Mouse (Mus musculus): ENCODE data around the gene Golga4. TPM values are rescaled to one million over a fixed set of nuclear protein-coding genes. Genes with fewer than 3 reads are reported as not detected.

Gene Golga4
- polyA plus RNA-seq, 1 experiment: 302 TPM

DNA sequence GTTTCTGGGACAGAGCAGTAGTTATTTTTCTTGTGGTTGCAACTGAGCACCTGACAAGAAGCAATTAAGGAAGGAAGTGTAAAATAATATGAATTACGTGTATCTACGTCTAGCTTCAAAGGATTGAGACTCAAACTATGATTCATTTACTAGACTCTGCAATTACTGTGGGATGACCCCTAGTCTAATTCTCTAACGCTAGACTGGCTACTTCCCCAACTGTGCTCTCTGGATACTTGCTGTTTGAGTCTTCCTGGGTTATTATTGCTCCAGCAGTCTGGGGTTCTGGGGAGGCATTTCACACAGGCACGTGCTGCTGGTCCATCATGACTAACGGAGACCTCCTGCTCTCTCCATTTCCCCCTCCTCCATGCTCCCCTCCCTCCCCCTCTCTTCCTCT lies 111.2 kb downstream of the Golga4 start:
- Histone ChIP-seq H3K4me1 (ENCODE audit: control insufficient read depth, insufficient read depth, low read length) (no peaks in the 10 kb centered on the region), H3K4me3 (ENCODE audit: insufficient read depth, low read depth, low read length) (no peak overlapping the region), H3K27ac (ENCODE audit: insufficient read depth, low read depth, low read length) (no peak overlapping the region)
- TF ChIP-seq POLR2A (IDR thresholded peaks at IDR 0.05; ENCODE audit: insufficient read depth, low read depth, low read length) (no peak), CTCF (IDR thresholded peaks at IDR 0.05; ENCODE audit: insufficient read depth, low read depth, low read length) (no peak)
- 63% methylated on average over 5 of the region's 5 CpGs for WGBS

DNA sequence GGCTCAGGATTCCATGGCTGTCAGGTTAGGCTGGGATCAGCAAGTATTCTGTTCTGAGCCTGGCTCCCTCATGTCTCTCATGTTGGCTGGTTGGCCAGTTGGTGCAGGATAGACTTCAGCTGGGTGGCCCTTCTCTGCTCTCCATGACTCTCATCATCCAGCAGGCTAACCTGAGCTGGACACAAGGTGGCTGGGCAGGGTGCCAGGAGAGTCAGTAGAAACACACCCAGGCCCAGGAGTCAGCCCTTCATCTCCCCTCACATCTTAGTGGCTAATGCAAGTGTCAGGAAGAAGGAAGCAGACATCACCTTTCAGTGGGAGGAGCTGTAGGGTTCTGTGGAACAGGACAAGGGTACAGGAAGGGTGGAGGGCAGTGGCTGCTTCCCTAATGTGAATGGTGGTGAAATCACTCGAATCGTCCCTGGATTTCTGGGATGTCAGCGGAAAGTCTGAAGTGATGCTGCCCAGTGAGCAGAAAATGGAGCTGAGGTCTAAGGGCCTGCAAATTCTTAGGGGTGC lies 112.7 kb downstream of the Golga4 start:
- 85% methylated on average over 3 of the region's 3 CpGs for WGBS

DNA sequence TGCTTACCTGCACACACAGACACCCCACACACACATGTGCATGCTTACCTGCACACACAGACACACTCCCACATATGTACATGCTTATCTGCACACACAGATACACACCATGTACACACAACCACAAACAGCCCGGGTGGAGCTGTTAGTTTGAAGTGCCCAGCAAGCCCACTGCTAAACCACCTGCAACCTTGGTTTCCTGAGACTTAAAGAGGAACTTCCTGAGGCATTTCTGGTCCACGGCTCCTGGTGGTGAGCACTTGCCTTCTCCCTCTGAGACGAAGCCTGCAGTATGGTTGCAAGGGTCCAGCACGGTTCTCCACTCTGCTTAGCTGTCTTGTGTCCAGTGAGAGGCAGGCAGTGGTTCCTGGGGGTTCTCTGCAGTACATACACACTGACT lies 114.7 kb downstream of the Golga4 start:
- TF ChIP-seq CTCF (IDR thresholded peaks at IDR 0.05; ENCODE audit: insufficient read depth, low read depth, low read length): no peak
- TF ChIP-seq POLR2A (IDR thresholded peaks at IDR 0.05; ENCODE audit: insufficient read depth, low read depth, low read length): no peak
- 62% methylated on average over 4 of the region's 4 CpGs for WGBS
- no peak overlapping the region for H3K27ac ChIP-seq (ENCODE audit: insufficient read depth, low read depth, low read length)
- H3K4me3 ChIP-seq (ENCODE audit: insufficient read depth, low read depth, low read length): no peak overlapping the region
- H3K4me1 ChIP-seq (ENCODE audit: control insufficient read depth, insufficient read depth, low read length): no peaks in the 10 kb centered on the region

More for the DNA sequence above, 112.7 kb downstream of the Golga4 start:
- Histone ChIP-seq H3K27ac (ENCODE audit: insufficient read depth, low read depth, low read length) (no peak overlapping the region), H3K4me3 (ENCODE audit: insufficient read depth, low read depth, low read length) (no peak overlapping the region), H3K4me1 (ENCODE audit: control insufficient read depth, insufficient read depth, low read length) (no peaks in the 10 kb centered on the region)
- TF ChIP-seq CTCF (IDR thresholded peaks at IDR 0.05; ENCODE audit: insufficient read depth, low read depth, low read length) (no peak), POLR2A (IDR thresholded peaks at IDR 0.05; ENCODE audit: insufficient read depth, low read depth, low read length) (no peak)

DNA sequence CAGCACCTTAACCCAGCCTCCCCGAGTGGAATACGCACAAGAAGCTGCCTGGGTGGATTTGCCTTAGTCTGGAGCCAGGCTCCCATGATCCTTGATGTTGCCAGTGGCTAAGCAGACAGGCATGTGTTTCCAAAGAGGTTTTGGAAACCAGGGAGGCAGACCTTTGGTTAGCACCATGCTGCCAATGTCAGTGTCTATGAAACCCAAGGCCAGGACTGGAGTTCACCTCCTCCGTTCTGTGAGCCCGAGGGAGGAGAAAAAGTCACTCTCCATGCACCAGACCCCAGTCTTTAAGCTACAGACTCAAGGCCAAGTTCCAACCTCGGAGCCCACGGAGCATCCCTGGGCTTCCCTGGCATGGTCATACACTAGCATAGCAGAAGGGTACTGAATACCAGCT lies 115.6 kb downstream of the Golga4 start:
- H3K27ac ChIP-seq (ENCODE audit: insufficient read depth, low read depth, low read length): no peak overlapping the region
- no peak overlapping the region for H3K4me3 ChIP-seq (ENCODE audit: insufficient read depth, low read depth, low read length)
- no peak for TF ChIP-seq CTCF (IDR thresholded peaks at IDR 0.05; ENCODE audit: insufficient read depth, low read depth, low read length)
- no peak for TF ChIP-seq POLR2A (IDR thresholded peaks at IDR 0.05; ENCODE audit: insufficient read depth, low read depth, low read length)
- WGBS: 89% methylated on average over 6 of the region's 6 CpGs
- H3K4me1 ChIP-seq (ENCODE audit: control insufficient read depth, insufficient read depth, low read length): no peaks in the 10 kb centered on the region

DNA sequence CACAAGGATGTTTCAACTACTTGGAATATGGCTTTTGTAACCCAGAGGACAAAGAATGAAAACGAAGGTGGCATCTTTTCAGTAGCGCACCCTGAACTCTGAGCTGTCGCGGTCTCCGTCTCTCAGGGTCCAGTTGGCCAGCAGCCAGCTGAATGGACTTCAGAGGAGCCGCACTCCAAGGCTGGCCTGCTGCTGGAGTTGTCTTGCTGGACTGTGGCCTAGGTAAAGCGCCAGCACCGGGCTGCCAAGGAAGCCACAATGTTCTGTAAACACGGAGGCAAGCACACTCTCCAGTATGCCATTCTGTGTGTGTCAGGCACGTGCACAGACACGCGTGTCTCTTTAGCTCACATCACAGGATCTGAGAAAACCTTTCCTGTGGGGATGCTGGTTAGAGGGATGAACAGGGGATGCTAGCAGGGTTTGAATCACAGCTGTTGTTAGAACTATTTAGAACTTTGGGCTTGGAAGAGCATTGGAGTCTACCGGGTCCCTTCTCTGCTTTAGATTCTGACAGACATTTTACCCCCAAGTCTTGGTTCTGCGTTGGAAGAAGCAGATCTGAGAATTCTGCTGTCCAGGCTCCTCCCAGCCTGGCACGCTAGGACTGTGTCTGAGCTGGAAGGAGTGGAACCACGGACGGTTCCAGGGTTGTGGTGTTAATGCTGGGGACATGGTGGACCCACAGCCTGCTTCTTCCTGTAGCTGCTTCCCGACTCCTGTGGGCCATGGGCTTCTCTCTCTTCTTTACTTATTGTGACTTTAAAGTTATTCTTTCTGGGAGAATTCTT lies 116.5 kb downstream of the Golga4 start:
- Histone ChIP-seq H3K4me1 (ENCODE audit: control insufficient read depth, insufficient read depth, low read length) (no peaks in the 10 kb centered on the region), H3K4me3 (ENCODE audit: insufficient read depth, low read depth, low read length) (no peak overlapping the region), H3K27ac (ENCODE audit: insufficient read depth, low read depth, low read length) (no peak overlapping the region)
- WGBS: 67% methylated on average over 18 of the region's 18 CpGs
- TF ChIP-seq POLR2A (IDR thresholded peaks at IDR 0.05; ENCODE audit: insufficient read depth, low read depth, low read length) (no peak), CTCF (IDR thresholded peaks at IDR 0.05; ENCODE audit: insufficient read depth, low read depth, low read length) (no peak)

DNA sequence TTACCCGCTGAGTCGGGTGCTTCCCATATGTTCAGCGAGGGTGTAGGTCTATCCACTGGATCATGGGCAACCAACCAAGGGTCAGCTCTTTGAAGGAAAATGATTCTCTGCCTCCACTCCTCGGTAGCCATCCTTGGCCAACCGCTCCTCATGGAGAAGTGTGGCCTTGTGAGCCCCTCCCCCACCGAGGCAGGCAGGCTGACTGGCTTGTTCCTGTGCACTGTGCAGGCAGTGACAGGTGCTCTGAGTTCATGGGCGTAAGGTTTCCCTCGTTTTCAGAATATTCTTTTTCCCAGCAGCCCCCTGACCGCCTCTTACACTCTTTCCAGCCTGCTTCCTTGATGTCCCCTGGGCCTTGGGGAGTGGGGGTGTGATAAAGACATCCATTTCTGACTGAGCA lies 117.4 kb downstream of the Golga4 start:
- no peak for TF ChIP-seq POLR2A (IDR thresholded peaks at IDR 0.05; ENCODE audit: insufficient read depth, low read depth, low read length)
- TF ChIP-seq CTCF (IDR thresholded peaks at IDR 0.05; ENCODE audit: insufficient read depth, low read depth, low read length): no peak
- Histone ChIP-seq H3K4me3 (ENCODE audit: insufficient read depth, low read depth, low read length) (no peak overlapping the region), H3K27ac (ENCODE audit: insufficient read depth, low read depth, low read length) (no peak overlapping the region), H3K4me1 (ENCODE audit: control insufficient read depth, insufficient read depth, low read length) (no peaks in the 10 kb centered on the region)
- WGBS: 81% methylated on average over 9 of the region's 9 CpGs

DNA sequence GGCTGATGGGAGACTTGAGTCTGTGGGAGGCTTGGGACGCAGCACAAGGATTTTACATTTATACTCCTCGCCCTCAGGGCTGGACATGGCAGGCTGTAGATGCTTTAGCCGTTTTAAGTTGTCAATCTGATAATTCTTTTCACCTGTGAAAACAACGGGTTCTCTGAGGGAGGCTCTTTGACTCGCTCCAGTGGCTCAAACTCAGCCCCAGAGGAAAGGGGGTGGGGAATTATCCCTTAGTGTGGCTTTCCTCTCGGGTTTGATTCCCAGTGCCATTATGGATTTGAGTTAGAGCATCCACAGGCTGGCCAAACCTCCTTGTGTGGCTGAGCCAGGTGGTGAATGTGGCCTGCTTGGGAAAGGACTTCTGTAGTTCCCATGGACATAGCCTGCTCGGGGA lies 118.1 kb downstream of the Golga4 start:
- Histone ChIP-seq H3K27ac (ENCODE audit: insufficient read depth, low read depth, low read length) (no peak overlapping the region), H3K4me3 (ENCODE audit: insufficient read depth, low read depth, low read length) (no peak overlapping the region), H3K4me1 (ENCODE audit: control insufficient read depth, insufficient read depth, low read length) (no peaks in the 10 kb centered on the region)
- TF ChIP-seq CTCF (IDR thresholded peaks at IDR 0.05; ENCODE audit: insufficient read depth, low read depth, low read length) (no peak), POLR2A (IDR thresholded peaks at IDR 0.05; ENCODE audit: insufficient read depth, low read depth, low read length) (no peak)
- 72% methylated on average over 7 of the region's 7 CpGs for WGBS

DNA sequence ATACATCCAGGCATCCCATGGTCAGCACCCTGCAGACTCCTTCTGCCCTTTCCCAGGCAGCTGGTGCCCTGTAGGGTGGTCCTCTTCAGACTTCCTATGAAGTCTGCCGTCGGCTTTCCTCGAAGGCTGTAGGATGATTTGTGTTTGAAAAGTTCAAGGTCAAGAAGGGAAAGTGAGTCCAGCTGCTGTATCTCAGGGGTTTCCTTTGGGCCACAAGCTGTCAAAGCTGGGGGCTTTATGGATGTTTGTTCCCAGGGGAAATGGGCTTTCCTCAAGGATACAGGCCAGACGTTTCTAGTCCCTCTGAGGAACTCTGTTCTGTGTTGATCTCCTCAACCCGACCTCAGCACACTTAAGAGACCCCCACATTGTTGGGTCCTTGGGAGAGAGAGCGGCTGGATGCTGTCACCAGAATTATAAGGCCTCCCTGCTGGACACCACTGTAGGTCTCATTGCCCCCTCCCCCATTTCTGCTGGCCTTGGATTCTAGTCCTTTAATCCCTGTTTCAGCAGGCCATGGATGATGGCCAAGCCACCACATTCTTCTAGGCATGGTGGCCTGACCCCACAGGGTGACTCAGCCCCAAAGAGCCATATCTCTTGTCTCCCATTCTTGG lies 123.8 kb downstream of the Golga4 start:
- no peak overlapping the region for H3K27ac ChIP-seq (ENCODE audit: insufficient read depth, low read depth, low read length)
- WGBS: 80% methylated on average over 6 of the region's 6 CpGs

More for the DNA sequence above, 123.8 kb downstream of the Golga4 start:
- TF ChIP-seq CTCF (IDR thresholded peaks at IDR 0.05; ENCODE audit: insufficient read depth, low read depth, low read length) (no peak), POLR2A (IDR thresholded peaks at IDR 0.05; ENCODE audit: insufficient read depth, low read depth, low read length) (no peak)
- Histone ChIP-seq H3K4me1 (ENCODE audit: control insufficient read depth, insufficient read depth, low read length) (no peaks in the 10 kb centered on the region), H3K4me3 (ENCODE audit: insufficient read depth, low read depth, low read length) (no peak overlapping the region)

Other genes with a start within 250 kb of the Golga4 start
- gene Eomes, start 28.1 kb upstream of the Golga4 start, polyA plus RNA-seq (2012; ENCODE audit: insufficient read depth, insufficient read length, low replicate concordance, missing spikeins): not detected in 2 replicates
- gene Itga9, start 100.4 kb downstream of the Golga4 start, polyA plus RNA-seq (2012; ENCODE audit: insufficient read depth, insufficient read length, low replicate concordance, missing spikeins): not detected in 2 replicates

Data from olfactory bulb, adult 2 months (tissue).